Mouse (Mus musculus): ENCODE results near the gene Arhgef28. TPM values are rescaled to one million over a fixed set of nuclear protein-coding genes. Genes with fewer than 3 reads are reported as not detected.

Gene Arhgef28
- polyA plus RNA-seq, 1 experiment: 8.7 TPM

DNA sequence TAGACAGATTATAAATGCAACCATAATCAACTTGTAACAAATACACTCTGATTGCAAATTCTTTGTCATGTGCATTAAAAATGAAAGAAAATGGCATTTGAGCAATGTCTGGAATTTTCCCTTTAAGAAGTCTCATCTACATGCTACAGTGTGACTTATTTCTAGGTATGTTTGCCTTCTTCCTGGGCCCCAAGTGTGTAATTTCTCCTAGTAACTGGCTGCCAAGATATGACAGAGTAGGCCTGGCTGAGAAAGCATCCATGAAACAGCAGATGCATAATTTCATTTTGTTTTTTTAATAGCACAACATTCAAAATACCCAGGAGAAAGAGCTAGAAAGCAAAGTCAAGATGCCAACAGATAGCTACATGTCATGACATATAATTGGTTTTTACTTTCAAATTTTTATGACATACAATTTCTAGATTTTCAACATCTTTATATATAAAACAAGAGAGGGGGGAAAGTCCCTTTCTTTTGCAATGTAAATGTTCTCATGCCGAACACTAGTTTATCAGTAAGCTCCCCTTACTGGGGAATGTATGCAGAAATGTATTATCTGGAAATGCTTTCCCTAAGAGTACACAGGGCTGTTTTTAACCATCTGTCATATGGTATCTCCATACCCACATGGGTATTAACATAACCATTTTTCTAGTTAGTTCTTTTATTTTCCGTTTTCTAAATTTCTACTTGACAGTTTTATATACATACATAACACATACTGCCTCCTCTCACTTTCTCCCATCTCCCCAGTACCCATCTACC, 201.4 kb downstream of the Arhgef28 start:
- no peak for TF ChIP-seq CTCF (IDR thresholded peaks at IDR 0.05; ENCODE audit: borderline replicate concordance, insufficient read depth, low read depth, low read length)
- TF ChIP-seq POLR2A (IDR thresholded peaks at IDR 0.05; ENCODE audit: borderline replicate concordance, insufficient read depth, low read length): no peak
- 69% methylated on average over 2 of the region's 2 CpGs for WGBS

DNA sequence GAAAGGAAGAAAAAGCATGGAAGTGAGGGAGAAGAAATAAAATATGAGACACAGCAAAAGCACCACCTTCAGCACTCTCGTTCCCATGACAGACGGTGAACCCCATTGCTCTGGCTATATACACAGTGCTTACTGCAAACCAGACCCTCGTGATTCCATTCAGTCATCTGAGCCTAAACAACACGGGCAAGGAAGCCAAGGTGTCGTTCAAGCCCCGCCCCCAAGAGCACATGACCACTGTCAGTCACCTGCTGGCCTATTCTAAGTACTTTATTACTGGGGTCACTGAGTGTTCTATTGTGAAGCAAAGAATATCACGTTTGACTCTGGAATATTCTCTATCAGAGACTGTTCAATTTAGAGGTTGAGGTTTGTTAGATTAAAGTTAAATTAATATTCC, 202.5 kb downstream of the Arhgef28 start:
- WGBS: 49% methylated on average over 7 of the region's 7 CpGs
- no peak for TF ChIP-seq CTCF (IDR thresholded peaks at IDR 0.05; ENCODE audit: borderline replicate concordance, insufficient read depth, low read depth, low read length)
- no peak for TF ChIP-seq POLR2A (IDR thresholded peaks at IDR 0.05; ENCODE audit: borderline replicate concordance, insufficient read depth, low read length)
- H3K4me1 ChIP-seq (ENCODE audit: control insufficient read depth, insufficient read depth, low read length): no peaks in the 10 kb centered on the region
- no peak for DNase-seq
- H3K27me3 ChIP-seq (ENCODE audit: control insufficient read depth, insufficient read depth, low read length): no peaks in the 10 kb centered on the region
- no peak overlapping the region for H3K27ac ChIP-seq (ENCODE audit: insufficient read depth, low read length)
- no peak overlapping the region for H3K4me3 ChIP-seq (replicated peaks; ENCODE audit: insufficient read depth, low read depth, low read length)

More for the DNA sequence above, 201.4 kb downstream of the Arhgef28 start:
- H3K4me1 ChIP-seq (ENCODE audit: control insufficient read depth, insufficient read depth, low read length): no peaks in the 10 kb centered on the region
- H3K27ac ChIP-seq (ENCODE audit: insufficient read depth, low read length): no peak overlapping the region
- DNase-seq: no peak
- no peak overlapping the region for H3K4me3 ChIP-seq (replicated peaks; ENCODE audit: insufficient read depth, low read depth, low read length)
- no peaks in the 10 kb centered on the region for H3K27me3 ChIP-seq (ENCODE audit: control insufficient read depth, insufficient read depth, low read length)

DNA sequence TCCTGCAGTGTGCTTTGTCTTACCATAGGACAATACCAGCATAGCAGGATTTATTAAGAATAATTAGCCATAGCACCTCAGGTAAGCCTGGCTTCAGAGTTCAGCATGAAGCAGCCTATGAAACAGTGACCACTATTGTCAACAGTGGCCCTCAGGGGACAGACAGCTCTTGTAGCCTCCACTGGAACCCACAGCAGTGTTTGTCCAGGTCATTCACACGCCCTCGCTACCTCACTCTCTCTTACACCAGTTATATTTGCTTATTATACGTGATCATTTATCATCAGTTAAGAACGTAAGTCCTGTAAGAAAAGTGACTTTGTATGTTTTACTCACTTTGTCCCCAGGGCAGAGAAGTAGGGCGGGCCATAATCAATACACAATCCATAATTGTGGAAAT, 203.6 kb downstream of the Arhgef28 start:
- no peaks in the 10 kb centered on the region for H3K4me1 ChIP-seq (ENCODE audit: control insufficient read depth, insufficient read depth, low read length)
- no peak for TF ChIP-seq CTCF (IDR thresholded peaks at IDR 0.05; ENCODE audit: borderline replicate concordance, insufficient read depth, low read depth, low read length)
- TF ChIP-seq POLR2A (IDR thresholded peaks at IDR 0.05; ENCODE audit: borderline replicate concordance, insufficient read depth, low read length): no peak
- H3K27me3 ChIP-seq (ENCODE audit: control insufficient read depth, insufficient read depth, low read length): no peaks in the 10 kb centered on the region
- H3K27ac ChIP-seq (ENCODE audit: insufficient read depth, low read length): no peak overlapping the region
- no peak overlapping the region for H3K4me3 ChIP-seq (replicated peaks; ENCODE audit: insufficient read depth, low read depth, low read length)
- 98% methylated on average over 5 of the region's 5 CpGs for WGBS
- no peak for DNase-seq

DNA sequence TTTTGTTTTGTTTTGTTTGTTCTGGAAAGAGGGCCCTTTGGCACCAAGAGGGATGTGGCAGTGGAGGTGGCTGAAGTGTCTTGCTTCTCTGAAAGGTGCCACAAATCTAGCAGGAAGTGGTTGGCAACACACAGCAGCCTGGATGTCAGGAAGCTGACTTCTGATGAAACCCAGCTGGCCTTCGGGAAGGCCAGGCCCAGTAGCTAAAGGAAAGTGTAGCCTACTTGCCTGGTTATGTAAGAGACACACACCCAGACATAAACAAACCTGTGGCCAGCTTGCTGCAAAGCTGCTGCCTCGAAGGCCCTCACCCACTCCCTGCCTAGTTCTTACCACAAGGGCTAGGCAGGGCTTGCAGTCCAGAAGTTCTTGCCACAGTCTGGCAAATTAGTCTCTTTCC, 204.1 kb downstream of the Arhgef28 start:
- DNase-seq: no peak
- H3K27me3 ChIP-seq (ENCODE audit: control insufficient read depth, insufficient read depth, low read length): no peaks in the 10 kb centered on the region
- 53% methylated on average over 2 of the region's 2 CpGs for WGBS

DNA sequence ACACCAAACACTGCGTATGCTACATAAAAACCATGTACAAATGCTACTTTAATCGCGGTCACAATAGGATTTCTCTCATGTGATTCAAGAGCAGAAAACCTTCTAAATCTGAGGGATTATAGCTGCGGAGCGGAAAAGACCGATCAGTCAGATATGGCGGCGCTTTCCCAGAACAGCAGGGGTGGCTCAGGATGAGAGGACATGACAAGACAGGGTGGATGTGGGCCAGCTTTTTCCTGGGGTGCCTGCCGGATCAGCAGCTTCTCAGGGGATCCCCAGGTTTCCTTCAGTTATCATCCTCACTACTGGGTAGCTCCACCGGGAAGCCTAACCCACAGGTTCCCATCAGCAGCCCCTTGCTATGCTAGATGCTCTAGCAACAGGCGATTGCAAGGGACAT, 204.5 kb downstream of the Arhgef28 start:
- Histone ChIP-seq H3K4me3 (replicated peaks; ENCODE audit: insufficient read depth, low read depth, low read length) (no peak overlapping the region), H3K27ac (ENCODE audit: insufficient read depth, low read length) (no peak overlapping the region), H3K27me3 (ENCODE audit: control insufficient read depth, insufficient read depth, low read length) (no peaks in the 10 kb centered on the region), H3K4me1 (ENCODE audit: control insufficient read depth, insufficient read depth, low read length) (no peaks in the 10 kb centered on the region)
- DNase-seq: no peak
- 59% methylated on average over 11 of the region's 11 CpGs for WGBS
- TF ChIP-seq CTCF (IDR thresholded peaks at IDR 0.05; ENCODE audit: borderline replicate concordance, insufficient read depth, low read depth, low read length) (no peak), POLR2A (IDR thresholded peaks at IDR 0.05; ENCODE audit: borderline replicate concordance, insufficient read depth, low read length) (no peak)

More for the DNA sequence above, 204.1 kb downstream of the Arhgef28 start:
- TF ChIP-seq POLR2A (IDR thresholded peaks at IDR 0.05; ENCODE audit: borderline replicate concordance, insufficient read depth, low read length) (no peak), CTCF (IDR thresholded peaks at IDR 0.05; ENCODE audit: borderline replicate concordance, insufficient read depth, low read depth, low read length) (no peak)
- Histone ChIP-seq H3K4me1 (ENCODE audit: control insufficient read depth, insufficient read depth, low read length) (no peaks in the 10 kb centered on the region), H3K27ac (ENCODE audit: insufficient read depth, low read length) (no peak overlapping the region), H3K4me3 (replicated peaks; ENCODE audit: insufficient read depth, low read depth, low read length) (no peak overlapping the region)

DNA sequence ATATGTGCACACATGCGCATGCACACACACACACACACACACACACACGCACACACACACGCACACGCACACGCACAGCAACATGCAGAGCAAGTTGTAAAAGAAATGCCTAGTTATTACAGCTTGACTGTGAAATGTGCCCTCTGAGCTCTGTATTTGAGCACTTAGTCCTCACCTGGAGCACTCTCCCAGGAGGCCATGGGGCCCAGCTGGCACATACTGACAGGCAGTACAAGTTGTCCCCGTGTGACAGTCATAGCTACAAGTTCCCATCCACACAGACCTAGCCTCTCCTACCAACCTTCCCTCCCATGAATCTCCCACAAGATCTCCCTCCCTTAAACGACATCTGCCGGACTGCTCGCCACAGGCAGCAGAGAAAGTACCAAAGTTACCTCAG, 205.4 kb downstream of the Arhgef28 start:
- H3K27ac ChIP-seq (ENCODE audit: insufficient read depth, low read length): no peak overlapping the region
- no peak overlapping the region for H3K4me3 ChIP-seq (replicated peaks; ENCODE audit: insufficient read depth, low read depth, low read length)
- no peaks in the 10 kb centered on the region for H3K4me1 ChIP-seq (ENCODE audit: control insufficient read depth, insufficient read depth, low read length)
- H3K27me3 ChIP-seq (ENCODE audit: control insufficient read depth, insufficient read depth, low read length): no peaks in the 10 kb centered on the region
- TF ChIP-seq CTCF (IDR thresholded peaks at IDR 0.05; ENCODE audit: borderline replicate concordance, insufficient read depth, low read depth, low read length) (no peak), POLR2A (IDR thresholded peaks at IDR 0.05; ENCODE audit: borderline replicate concordance, insufficient read depth, low read length) (no peak)
- no peak for DNase-seq
- 90% methylated on average over 9 of the region's 9 CpGs for WGBS

DNA sequence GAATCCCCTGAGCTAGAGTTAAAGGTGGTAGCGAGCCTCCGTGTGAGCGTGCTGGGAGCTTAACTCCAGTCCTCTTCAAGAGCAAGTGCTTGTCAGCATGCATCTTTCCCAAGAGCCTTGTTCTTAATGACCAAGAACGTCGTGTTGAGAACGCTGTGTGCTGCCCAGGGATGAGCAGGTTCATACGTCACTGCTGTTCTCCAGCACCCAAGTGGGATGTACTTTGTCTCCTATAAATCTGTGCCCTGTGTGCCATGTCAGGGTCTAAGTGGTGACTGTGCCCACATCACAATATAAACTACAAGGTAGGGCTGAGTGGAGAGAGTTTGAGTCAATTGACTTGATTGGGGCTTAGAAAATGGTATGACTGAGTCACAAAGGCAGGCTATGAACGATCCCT, 207.1 kb downstream of the Arhgef28 start:
- no peak for DNase-seq
- TF ChIP-seq CTCF (IDR thresholded peaks at IDR 0.05; ENCODE audit: borderline replicate concordance, insufficient read depth, low read depth, low read length) (no peak), POLR2A (IDR thresholded peaks at IDR 0.05; ENCODE audit: borderline replicate concordance, insufficient read depth, low read length) (no peak)
- H3K27ac ChIP-seq (ENCODE audit: insufficient read depth, low read length): no peak overlapping the region
- no peaks in the 10 kb centered on the region for H3K27me3 ChIP-seq (ENCODE audit: control insufficient read depth, insufficient read depth, low read length)
- H3K4me1 ChIP-seq (ENCODE audit: control insufficient read depth, insufficient read depth, low read length): no peaks in the 10 kb centered on the region
- 90% methylated on average over 8 of the region's 8 CpGs for WGBS
- H3K4me3 ChIP-seq (replicated peaks; ENCODE audit: insufficient read depth, low read depth, low read length): no peak overlapping the region

DNA sequence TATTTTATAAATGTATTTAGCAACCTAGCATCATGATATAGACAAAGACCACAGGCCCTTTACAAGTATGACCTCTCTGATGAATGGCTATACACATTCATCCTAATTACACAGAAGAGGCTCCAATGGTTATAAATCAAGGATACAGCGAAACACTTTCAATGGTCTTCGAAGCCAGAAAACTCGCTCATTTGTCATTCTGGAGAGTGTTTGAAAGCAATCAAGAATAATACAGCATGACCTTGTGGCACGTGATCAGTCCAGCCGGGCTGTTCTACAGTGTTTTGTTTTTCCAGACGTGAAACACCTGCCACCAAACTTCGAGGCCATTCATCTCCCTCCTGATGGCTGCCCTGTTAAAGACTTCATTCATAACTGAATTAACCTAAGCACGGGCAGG, 207.7 kb downstream of the Arhgef28 start:
- H3K27ac ChIP-seq (ENCODE audit: insufficient read depth, low read length): no peak overlapping the region
- no peak for TF ChIP-seq POLR2A (IDR thresholded peaks at IDR 0.05; ENCODE audit: borderline replicate concordance, insufficient read depth, low read length)
- TF ChIP-seq CTCF (IDR thresholded peaks at IDR 0.05; ENCODE audit: borderline replicate concordance, insufficient read depth, low read depth, low read length): no peak
- 57% methylated on average over 8 of the region's 8 CpGs for WGBS
- no peak for DNase-seq
- H3K4me3 ChIP-seq (replicated peaks; ENCODE audit: insufficient read depth, low read depth, low read length): no peak overlapping the region
- H3K4me1 ChIP-seq (ENCODE audit: control insufficient read depth, insufficient read depth, low read length): no peaks in the 10 kb centered on the region
- no peaks in the 10 kb centered on the region for H3K27me3 ChIP-seq (ENCODE audit: control insufficient read depth, insufficient read depth, low read length)
